Mouse (Mus musculus) WW6 (cell line): Measurements from ENCODE around the gene A930004D18Rik.

Experiments
- DNase-seq: peaks from one replicate; pipeline ENCODE4 v3.0.0-alpha.2; 2013; ENCODE audit warnings: low read depth, low spot score

Gene A930004D18Rik

DNA sequence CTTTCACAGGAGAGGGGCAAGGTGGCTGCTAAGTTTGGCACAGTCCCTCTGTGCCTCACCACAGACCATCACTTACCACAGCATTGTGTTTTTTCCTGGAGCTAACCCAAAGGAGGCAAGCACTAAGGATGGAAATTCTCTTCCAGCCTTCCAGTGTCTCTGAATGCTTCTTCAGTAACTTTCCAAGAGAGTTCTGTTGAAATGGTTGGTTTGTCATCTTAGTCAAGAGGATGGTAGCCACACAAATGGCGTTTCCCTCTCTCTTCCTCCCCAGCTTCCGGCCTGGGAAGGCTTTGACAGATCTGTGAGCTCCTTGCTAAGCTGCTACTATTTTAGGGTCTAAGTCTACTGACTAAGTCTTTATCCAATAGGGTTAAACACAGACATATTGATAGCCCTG is at the start of gene A930004D18Rik:
Gene A930004D18Rik, minus strand, starts transcription at position 247 of the 400 bp plus-strand sequence.
- no peak for DNase-seq

DNA sequence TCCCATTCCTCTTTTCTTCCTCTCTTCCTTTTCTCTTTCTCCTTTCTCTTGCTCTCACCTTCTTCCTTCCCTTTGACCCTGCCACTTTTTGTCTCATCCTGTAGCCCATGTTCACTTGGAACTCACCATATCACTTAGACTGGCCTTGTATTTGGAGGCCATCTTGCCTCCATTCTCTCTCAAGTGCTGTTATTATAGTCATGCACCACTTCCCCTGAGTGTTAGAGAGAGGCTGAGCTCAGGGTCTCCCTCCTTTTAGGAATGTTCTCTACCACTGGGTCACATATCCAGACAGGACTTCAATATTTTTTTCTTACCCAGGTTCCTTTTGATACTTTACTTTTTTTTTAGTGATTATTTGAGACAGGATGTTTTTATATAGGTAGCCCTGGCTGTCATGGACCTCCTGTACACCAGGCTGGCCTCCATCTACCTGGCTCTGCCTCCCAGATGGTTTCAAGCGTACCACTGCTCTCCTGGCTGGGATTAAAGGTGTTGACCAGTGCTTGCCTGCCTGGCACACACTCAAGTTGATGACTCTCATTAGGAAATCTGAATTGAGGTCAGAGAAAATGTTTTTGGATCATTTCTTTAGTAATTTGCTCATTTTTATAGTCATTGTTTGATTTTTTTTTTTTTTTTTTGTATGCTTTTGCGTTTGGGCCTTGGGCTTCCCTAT is 42.8 kb upstream of the A930004D18Rik start:
- DNase-seq = no peak

DNA sequence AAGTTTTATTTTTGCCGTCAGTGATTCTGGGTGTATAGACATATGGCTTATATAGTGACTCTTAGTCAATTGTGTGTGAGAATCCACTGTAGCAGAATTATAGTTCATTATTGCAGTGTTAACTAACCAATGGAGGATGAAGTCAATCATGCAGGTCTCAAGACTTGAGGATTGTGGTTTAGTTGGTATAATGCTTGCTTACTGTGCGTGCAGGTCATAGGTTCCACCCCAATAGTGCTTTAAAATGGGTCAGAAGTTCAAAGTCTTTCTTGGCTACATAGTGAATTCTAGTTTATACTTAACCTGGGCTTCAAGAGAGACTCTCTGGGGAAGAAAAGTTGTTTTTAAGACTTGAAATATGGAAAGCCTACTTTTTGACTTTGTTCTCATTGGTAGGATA is 34.4 kb upstream of the A930004D18Rik start:
- no peak for DNase-seq

DNA sequence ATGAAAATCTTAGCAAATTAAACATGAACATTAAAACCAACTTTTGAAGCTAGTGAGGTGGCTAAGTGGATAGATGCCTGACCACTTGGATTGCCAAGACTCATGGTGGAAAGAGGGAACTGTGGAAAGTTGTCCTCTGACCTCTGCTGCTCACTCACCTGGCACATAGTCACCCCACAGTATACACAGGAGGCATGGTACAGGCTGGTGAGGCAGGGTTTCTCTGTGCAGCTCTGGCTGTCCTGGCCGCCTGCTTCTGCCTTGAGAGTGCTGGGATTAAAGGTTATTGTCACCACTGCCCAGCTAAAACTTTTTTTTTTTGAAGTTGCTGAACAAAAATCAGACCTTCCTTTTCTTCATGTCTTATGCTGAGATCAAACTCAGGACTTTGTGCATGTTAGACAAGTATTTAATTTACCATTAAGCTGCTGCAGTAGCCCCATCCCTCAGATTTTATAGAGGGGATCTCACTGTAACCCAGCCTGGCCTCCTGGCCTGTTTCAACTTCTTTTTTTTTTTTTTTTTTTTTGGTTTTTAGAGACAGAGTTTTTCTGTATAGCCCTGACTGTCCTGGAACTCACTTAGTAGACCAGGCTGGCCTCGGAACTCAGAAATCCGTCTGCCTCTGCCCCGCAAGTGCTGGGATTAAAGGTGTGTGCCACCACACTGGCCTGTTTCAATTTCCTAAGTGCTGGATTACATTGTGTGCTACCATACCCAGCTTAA is 30.7 kb upstream of the A930004D18Rik start:
- DNase-seq = no peak

DNA sequence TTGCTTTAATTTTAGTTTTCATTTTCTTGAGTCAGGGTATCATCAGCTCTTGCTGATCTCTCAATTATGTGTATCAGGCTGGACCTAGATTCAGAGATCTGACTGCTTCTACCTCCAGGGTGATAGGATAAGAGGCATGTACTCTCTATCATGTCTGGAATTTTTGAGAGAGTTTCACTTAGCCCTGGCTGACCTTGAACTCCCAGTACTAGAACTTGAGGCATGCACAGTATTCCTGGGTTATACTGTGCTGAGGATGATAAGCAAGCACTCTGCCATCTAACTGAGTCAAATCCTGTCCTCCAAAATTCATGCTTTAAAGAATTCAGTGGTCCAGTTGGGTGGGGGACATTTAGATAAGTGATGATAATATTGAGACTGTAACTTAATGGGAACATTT is 28.9 kb upstream of the A930004D18Rik start:
- DNase-seq = no peak

DNA sequence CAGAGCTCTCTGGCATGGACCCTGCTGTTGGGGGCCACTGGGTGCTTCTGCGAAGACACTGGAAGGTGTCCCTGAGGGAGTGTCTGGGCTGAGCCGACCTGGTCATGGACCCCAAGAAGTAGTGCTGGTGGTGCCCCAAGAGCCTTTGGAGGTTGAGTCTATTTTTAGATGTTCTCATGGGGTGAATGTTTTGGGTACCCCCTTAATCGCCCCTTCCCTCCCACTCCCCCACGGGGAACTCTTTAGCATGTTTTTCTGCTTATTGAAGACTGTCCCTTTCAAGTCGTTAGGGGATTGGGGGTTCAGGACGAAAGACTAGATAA is 28.1 kb upstream of the A930004D18Rik start:
- DNase-seq = no peak

DNA sequence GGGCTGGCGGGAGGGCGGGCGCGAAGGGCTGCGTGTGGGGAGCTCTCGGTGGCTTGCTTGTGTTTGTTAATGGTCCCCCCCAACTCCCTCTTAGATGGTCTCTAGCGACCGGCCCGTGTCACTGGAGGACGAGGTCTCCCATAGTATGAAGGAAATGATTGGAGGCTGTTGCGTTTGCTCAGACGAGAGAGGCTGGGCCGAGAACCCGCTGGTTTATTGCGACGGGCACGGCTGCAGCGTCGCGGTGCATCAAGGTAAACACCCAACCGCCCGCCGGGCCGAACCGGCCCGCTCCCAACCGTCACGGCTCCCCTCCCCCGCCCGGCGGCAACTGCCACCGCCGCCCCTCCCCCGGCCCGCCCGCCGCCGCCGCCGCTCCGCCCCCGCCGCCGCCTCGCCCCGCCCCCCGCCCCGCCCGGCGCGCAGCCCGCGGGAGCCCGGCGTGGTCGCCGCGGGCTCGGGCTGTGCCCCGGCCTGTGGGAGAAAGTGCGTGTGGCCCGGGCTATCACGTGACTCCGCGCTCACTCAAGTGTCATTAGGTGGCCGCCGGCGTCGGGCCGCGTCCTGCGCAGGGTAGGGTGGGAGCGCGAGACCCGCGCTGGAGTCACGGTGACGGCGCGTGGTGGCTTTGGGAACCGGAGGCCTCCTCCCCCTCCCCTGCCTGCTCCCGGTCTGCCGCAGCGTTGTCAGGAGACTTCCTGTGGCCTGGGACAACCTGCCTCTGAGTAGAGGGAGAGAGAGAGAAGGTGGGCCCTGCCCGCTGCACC is 27.6 kb upstream of the A930004D18Rik start:
- DNase-seq = no peak

DNA sequence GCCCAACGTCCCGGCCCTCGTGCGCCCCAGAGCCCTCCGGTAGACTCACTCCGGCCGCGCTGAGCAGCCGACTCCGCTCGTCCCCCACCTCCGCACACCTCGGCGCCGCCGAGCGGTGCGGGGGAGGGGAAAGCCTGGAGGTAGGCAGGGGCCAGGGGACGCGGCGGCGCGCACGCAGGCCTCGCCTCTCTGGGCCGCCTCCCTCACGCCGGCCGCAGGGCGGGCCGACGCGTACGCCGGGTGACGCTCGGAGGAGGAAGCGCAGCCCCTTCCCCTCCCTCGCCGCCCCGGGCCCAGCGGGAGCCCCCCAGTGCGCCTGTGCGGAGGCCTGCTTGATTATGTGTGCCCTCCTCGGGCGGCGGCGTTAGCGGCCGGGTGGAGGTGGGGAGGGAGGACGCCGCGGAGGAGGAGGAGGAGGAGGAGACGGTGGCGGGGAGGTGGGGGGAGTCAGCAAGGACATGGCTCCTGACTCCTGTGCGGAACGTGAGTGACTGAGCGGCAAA is 26.9 kb upstream of the A930004D18Rik start:
- no peak for DNase-seq

DNA sequence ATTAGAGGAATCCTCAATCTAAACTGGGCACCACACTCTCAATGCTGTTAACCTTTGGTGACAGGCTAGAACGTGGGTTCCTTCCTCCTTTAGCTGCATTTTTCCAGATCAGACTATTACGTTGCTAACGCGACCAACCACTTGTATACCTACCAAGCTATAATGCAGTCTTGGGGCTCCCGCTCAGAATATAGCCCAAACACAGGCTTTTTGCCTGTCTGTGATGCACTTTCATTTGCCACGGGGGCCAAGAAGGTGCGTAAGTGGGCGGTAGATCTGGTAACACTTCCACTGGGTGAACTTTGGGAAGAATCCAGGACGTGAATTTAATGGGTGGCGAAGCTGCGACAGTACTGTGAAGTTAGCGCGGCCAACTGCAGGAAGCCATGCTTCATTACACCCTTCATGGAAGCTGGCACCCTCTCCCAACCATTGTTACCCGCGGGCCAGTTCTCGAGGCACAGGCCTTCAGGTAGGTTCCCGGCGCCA is 26.3 kb upstream of the A930004D18Rik start:
- no peak for DNase-seq

DNA sequence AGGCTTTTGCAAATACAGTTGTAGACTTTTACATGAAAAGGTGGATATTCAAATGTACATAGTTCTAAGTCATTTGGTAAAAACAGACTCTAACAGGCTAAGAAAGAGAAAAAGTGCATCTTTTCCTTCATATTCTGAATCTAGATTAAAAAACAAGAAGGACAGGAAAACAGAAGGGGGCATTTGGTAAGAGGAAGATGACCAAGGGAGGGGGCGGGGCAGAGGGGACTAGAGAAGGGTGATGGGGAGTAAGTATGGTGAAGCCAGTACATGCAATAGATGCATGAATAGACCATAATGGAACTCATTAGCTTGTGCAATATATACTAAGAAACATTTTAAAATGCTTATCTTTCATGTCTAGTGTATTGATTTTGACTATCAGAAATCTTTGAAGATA is 22.9 kb upstream of the A930004D18Rik start:
- DNase-seq = no peak

DNA sequence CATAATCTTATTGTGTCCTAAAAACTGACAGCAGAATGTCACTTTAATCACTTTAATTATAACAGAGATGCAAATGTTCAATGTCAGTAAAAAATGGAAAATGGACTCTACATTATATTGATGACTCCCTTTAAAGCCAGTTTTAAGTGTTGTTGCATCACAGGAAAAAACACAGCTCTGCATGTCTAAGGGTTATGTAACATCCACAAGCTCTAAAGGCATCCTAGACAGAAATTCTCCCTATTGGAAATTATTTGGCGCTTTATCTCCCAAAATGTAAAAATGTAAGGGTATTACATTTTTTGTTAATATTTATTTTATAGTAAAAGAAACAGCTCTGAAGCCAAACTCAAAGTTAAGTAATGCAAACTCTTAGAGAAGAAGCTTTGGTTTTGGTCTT is 22.4 kb upstream of the A930004D18Rik start:
- no peak for DNase-seq

DNA sequence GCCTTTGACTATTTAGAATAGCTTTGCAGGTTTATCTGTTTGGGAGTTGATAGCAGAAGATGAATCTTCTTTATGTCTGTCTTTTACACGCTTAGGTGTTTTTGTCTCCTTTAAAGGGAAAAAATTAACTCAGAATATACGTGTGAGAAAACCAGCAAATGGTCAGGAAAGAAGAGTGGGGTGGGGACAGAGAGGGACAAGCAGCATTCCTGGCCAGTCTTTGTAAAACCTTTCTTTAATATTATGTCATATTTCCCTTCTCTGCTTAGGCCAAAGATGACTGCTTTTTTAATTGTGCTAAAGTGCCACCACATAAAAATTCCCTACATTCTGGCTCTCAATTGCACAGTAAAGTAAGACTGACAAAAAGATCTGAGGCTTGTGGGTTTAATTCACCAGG is 21.5 kb upstream of the A930004D18Rik start:
- no peak for DNase-seq

DNA sequence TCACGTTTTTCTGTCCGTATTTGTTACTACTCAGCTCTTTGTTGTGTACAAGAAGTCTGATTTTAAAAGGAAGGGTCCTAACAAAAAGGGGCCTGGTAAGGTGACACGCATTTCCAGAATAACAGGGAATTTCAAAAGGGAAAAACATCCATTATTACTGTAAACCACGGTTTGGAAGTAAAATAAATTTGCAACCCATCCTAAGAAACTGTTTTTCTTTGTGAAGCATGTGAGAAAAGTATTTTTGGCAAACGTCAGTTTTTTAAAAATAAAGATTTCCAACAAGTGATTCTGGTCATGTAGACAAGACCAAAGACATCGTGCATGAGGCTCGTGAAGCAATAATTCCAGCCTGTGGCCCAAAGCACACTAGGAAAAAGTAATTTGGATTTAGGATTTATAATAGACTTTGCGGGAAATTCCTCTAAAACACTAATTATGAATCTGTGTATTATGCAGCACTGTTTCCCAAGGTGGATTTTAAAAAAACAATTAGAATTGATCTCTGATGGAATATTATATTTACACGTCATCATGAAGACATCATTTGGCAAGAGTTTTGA is 20.7 kb upstream of the A930004D18Rik start:
- DNase-seq = no peak

DNA sequence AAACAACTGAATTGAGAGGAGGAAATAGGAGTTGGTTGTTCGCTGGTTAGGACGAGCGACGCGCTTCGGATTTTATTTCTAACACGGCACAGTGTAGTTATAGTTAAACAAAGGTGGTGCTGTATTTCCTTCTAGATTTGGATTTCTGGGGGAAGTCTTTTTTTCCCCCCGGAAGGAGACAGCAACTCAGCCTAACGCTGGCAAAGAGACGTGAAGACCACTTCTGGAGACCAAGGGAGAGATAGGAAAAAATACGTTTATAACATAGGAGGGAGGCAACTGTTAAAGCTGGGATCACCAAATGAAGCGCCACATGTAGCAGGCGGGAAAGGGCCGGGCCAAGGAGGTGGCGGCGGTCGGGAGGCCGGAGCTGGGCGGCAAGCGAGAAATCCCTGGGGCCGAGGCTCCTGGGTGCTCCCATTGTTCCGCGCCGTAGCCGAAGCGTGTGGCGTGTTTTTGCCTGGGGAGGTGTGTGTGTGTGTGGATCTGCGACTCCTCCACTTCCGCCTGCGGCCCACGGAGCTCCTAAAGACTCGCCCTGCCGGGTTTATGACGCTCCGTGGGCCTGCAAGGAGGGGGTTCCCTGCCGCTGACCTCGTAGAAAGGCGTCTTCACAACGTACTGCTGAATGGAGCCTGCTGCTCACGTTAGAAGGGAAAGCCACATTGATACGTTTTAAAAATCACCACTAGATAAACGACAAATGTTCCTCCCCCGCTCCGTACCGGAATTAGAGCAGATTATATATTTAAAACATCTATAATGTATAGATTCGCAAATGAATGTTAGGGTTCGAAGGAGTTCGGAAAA is 20.0 kb upstream of the A930004D18Rik start:
- no peak for DNase-seq

DNA sequence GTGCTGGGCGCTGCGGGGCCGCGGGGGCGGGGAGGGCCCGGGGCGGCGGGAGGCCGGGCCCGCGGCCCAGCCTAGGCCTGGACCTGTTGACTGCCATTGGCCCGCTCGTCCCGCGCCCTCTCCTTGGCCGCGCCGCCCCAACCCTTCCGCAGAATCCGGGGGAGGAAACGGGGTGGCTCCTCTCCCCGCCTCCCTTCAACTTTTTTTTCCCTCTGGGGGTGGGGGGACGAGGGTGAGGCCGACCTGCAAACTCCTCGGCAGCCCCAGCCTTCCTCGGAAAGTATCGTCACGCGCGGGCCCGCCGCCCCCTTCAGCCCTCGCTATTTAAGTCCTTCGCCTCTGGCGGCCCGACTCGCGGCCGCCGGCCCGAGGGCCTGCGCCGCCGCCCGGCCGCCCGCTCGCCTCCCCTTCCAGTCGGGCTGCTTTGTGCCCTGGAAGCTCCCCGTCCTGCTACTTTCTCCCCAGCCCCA is 19.3 kb upstream of the A930004D18Rik start:
- DNase-seq = no peak

DNA sequence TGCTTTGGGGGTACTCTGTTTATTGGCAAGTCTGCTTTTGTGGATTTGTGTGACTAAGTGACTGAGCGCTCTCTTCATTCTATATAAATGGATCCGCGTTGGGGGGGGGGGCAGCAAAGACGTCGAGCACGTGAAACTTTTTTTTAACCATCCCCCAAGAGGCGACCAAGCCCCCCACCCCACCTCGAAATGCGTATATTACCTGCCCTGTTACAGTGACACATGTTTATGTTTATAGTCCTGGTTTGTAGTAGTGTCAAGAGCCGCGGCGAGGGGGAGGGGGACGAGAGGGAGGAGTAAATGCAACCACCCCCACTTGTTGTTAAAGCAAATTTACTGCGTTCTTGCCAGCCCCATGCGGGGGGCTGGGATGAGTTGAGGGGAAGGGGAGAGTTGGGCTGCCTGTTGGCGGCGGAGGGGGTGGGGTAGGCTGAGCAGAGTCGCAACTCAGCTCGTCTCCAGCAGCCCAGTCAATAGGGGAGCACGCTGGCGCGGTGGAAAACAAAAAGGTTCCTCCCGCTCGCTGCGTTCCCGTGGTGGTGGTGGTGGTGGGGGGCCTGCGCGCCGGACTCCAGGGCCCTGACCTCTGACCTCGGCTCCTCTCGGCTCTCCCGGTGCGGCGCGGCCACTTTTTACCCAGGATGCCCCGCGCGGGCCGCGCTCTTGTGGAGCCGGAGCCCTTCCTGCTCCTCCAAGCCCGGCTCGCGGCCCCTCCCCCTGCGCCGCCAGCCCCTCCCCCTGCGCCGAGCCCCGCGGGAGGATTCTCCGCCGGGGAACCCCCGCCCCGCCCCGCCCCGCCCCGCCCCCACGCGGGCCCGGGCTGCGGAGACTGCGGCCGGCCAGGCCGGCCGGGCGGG is 18.6 kb upstream of the A930004D18Rik start:
- no peak for DNase-seq

DNA sequence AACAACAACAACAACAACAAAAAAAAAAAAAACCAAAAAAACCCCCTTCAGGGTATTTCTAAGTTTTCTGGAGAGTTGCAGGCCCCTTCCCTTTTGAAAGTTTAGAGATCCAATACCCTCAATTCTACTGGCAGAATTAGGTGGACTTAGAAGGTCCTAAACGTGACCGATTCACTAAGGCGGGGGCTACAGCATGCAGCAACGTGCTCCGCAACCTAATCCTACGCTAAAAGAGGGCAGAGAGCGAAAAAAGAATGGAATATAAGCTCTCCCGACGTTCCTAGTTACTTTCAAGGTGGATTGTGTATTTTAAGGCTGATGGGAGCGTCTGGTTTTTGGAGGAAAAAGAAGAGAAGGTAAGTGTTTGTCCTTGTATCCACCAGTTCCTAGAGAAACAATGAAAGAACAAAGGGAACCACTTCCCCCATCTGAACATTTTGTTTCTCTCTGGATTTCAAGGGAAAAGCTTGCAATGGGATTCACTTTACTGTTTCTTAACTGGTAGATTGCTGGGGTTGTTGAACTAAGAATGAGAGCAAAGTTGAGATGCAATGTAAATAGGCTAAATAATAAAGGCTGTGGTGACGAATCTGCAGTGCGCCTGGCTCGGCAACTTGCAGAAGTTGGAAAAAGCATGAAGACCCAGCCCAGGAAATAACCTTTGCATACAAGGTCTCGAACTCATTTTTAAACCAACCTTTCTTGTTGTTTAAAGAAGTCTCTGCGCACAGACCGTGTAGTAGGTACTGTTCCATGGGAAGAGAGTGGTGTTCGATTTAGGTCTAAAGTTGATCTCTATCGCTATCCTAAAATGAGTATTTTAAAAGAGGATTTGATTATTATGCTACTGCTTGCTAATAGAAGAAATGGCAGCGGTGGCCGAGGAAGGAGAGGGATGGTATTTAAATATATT is 17.7 kb upstream of the A930004D18Rik start, which contains the start of gene Mllt10:
Gene Mllt10, plus strand, starts transcription at position 222 of the 913 bp plus-strand sequence.
- DNase-seq = no peak

DNA sequence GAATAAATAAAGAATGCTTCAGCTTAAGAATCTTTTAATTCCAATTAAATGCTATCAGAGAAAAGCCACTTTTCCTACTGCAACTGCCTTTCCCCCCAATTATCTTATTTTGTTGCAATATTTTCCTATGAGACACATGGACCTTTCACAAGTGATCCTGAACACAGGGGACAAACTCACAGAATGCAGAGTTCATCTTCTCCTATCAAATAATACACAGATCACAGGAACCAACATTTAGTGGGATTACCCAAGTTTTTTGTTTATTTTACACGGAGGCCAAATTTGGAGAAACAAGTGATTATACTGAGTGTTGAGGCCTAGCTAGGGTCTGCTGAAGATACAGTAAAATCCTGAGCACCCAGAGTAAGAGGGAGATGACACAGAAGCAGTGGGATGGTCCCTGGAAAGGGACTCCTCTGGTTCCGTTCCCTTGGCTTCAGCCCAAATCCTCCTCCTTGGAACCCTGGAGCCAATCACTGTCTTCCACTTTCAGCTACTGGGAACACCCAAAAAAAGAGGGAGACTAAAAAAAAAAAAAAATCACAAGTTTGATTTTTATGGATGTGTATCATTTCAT is 16.5 kb upstream of the A930004D18Rik start:
- no peak for DNase-seq
